Mouse (Mus musculus) ZHBTc4 (cell line): ENCODE measurements at regions not wholly inside any gene's neighbourhood (a gene's known extent, or its start where the extent isn't known, plus 50 kb on each side); places are given as distances from the start of the nearest gene placed in this dataset.

Source experiments
- DNase-seq: peaks from one replicate; pipeline ENCODE4 v3.0.0-alpha.2; 2011; ENCODE audit warnings: low read depth, low spot score

- DNase-seq: peak; percentile 5
Measured at GRCm38 (mm10) chr8:80263468-80263945, 205.7 kb upstream of the Hhip start.

- DNase-seq: no peak
Measured at GRCm38 (mm10) chr8:80262911-80263310, 205.1 kb upstream of the Hhip start.

GRCm38 (mm10) chr8:80253541-80253940, 195.7 kb upstream of the Hhip start:
- no peak for DNase-seq

- peak; percentile 4 for DNase-seq
Measured at GRCm38 (mm10) chr8:80251595-80251994, 193.8 kb upstream of the Hhip start.

GRCm38 (mm10) chr8:80250305-80251161, 192.7 kb upstream of the Hhip start:
- no peak for DNase-seq

GRCm38 (mm10) chr8:80249762-80250161, 192.0 kb upstream of the Hhip start:
- no peak for DNase-seq

GRCm38 (mm10) chr8:80239879-80240278, 182.1 kb upstream of the Hhip start:
- no peak for DNase-seq

- DNase-seq: no peak
Measured at GRCm38 (mm10) chr8:80210361-80210760, 152.6 kb upstream of the Hhip start.

GRCm38 (mm10) chr8:80204678-80205654, 147.2 kb upstream of the Hhip start:
- DNase-seq: peak; percentile 26

GRCm38 (mm10) chr8:80203769-80204677, 146.2 kb upstream of the Hhip start:
- no peak for DNase-seq

GRCm38 (mm10) chr8:80197680-80198079, 139.9 kb upstream of the Hhip start:
- DNase-seq: no peak

GRCm38 (mm10) chr8:80190510-80190908, 132.7 kb upstream of the Hhip start:
- DNase-seq: no peak

- DNase-seq: no peak
Measured at GRCm38 (mm10) chr8:80189797-80190509, 132.1 kb upstream of the Hhip start.

GRCm38 (mm10) chr8:80185286-80185685, 127.5 kb upstream of the Hhip start:
- no peak for DNase-seq

GRCm38 (mm10) chr8:80168688-80169087, 110.9 kb upstream of the Hhip start:
- no peak for DNase-seq

- no peak for DNase-seq
Measured at GRCm38 (mm10) chr8:80149458-80150083, 91.8 kb upstream of the Hhip start.

- DNase-seq: no peak
Measured at GRCm38 (mm10) chr8:80147929-80148328, 90.1 kb upstream of the Hhip start.

GRCm38 (mm10) chr8:80138481-80138880, 80.7 kb upstream of the Hhip start:
- no peak for DNase-seq

GRCm38 (mm10) chr8:80120378-80120965, 62.7 kb upstream of the Hhip start:
- DNase-seq: no peak

GRCm38 (mm10) chr8:80117328-80117727, 59.5 kb upstream of the Hhip start:
- DNase-seq: no peak
